Mouse (Mus musculus) lung, postnatal 4 days (tissue): ENCODE measurements around the gene Dcbld2.
"Not testable (repeated sequence)": the region's sequence is repeated elsewhere in the genome, so short reads cannot be mapped to it uniquely, and the experiment has no call there.

Experiments
- DNase-seq, 2 experiments: peaks; one replicate each; pipeline ENCODE4 v3.0.0; 2021

Gene Dcbld2

DNA sequence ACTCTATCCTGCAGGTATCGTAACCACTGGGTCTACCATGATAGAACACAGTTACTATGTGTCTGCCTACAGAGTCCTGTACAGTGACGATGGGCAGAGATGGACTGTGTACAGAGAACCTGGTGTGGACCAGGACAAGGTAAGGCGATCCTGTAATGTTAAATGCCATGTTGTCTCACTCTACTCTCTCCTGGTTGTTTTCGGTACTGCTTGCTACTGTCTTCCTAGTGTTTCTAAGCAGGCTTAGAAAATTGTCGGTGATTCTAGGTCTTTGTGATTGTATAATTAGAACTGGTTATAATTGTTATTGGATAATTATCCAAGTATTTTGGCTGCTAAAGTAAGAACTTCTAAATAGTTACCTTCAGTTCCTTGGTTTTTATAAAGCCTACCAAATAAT is 43.4 kb downstream of the Dcbld2 start:
- DNase-seq = no peak

DNA sequence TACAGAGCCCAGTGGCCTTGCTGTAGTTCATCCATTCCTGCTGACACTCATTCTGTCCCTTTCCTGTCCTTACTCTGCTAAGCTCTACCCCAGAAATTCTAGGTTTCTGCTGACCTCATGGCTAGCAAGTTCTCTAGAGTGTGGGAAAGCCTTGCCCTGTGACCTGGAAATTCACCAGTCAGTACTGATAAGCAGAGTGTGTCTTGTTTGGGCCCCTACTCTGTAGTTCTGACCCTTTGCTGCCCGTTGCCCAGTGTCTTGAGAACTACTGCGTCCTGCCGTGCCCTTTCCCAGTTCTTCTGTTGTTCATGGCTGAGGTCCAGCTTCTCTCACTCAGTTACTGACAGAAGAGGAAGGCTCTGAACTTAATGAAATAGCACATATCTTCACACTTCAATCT is 44.9 kb downstream of the Dcbld2 start:
- DNase-seq = no peak

DNA sequence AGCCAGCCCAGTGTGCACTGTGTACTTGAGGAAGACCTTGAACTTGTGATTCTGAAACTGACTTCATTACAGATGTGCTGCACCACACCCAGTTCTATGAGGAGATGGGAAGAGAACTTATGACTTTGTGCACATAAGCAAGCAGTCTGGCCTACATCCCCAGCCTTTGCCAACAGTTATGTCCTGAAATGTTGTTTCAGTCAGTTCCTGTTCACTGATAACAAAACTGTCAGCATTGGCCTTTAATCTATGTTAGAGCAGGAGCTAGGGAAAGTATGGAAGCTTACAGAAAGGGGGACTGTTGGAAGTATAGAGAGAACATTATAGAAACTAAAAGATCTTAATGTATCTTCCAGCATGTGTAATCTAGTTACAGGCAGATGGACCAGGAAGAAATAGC is 45.6 kb downstream of the Dcbld2 start:
- no peak for DNase-seq

DNA sequence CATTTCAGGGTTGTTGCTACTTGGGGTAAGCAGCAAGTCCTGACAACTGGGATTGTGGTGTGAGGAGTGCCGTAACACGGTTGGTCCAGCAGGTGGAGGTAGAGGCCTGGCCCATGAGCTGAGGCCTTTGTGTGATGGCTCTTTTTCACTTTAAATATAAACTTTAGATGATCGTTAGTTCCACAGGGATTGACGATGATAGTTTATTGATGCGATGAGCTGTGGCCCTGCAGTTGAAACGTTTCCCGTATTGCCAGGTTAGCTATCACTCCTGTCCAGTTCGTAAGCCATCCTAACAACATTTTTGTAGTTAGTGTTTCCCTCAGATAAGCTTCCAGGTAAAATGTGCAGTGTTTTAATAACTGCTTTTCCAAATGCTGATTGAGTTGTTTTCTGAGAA is 46.4 kb downstream of the Dcbld2 start:
- peak; percentile 54 to 73 for DNase-seq

DNA sequence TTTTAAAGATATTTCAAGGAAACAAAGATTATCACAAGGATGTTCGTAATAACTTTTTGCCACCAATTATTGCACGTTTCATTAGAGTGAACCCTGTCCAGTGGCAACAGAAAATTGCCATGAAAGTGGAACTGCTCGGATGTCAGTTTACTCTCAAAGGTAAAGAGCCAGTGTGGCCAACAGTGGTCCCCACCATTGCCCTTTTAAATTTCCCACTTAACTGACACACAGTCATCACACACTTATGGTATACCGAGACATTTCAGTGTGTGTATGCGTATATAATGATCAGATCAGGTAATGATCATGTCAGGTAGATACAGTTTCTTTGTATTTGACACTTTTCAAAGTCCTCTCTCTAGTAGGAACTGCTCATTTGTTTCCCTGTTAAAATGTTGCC is 46.9 kb downstream of the Dcbld2 start:
- DNase-seq = no peak

DNA sequence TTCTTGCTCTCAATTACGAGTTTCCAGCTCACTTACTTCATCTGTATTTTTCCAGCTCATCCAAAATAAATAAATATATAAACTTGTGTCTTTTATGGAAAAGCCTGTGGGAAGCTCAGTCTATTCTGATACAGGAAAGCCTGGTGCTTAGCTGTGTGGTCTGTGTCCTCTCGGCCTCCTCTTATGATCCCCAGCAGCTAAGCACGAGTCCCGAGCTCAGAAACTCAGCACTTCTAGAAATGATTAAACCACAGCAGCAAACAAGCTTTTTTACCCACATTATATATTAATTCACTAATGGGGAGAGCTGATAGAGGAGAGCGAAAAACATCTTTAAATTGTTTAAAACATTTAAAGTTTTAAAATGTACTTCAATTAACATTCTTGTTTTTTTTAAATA is 48.2 kb downstream of the Dcbld2 start:
- no peak for DNase-seq

DNA sequence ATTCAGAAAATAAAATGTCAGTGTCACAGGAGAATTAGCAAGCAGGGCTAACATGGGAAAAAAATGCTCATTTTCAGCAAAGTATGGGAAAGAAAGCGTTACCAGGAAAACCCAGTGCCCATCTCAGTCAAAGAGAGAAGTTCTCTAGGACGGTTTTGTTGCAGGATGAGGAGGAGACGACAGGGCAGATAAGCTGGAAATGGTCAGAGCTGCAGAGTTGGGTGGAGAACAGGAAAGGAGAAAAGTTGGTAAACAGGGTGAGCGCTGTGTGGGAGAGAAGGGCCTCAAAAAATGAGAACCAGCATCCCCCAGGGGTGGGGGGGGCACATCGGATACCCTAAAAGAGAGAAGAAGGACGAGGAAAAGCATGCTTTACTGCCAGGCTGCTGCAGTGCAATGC is 48.7 kb downstream of the Dcbld2 start:
- no peak for DNase-seq

DNA sequence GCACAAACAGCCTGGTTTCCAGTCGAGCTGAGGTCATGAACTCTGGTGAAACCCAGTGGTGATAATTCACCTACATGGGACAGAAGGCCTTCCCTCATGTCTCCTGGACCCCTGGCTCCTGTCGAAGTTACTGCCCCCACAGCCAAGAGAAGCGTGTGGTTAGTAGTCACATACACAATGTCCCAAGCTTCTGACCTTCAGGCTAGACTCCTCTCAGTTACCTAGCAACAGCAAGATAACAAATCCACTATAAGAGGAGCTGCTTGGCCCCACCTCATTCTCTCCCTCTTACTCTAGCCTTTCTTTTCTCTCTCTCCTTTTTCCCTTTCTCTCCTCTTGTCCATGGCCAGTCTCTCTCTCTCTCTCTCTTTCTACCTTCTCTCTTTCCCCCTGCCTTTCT is 51.7 kb downstream of the Dcbld2 start:
- not testable (repeated sequence) for DNase-seq

DNA sequence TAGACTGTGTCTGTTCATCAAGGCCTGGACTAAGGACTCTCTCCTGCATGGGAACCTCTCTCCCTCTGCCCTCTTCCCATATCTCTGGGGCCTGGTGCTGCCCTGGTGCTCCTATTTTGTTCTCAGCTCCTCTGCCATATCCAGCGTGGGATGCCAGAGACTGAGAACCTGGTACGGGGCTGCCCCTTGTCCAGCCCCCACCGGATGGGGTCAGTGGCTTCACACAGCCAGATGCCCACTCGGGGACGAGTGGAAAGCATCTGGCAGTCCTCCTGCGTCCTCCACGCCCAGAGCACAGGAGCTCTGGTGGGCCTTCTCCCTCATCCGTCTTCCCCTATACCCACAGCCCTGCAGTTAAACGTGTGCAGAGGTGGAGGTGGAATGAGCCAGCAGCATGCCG is 52.1 kb downstream of the Dcbld2 start:
- no peak for DNase-seq

DNA sequence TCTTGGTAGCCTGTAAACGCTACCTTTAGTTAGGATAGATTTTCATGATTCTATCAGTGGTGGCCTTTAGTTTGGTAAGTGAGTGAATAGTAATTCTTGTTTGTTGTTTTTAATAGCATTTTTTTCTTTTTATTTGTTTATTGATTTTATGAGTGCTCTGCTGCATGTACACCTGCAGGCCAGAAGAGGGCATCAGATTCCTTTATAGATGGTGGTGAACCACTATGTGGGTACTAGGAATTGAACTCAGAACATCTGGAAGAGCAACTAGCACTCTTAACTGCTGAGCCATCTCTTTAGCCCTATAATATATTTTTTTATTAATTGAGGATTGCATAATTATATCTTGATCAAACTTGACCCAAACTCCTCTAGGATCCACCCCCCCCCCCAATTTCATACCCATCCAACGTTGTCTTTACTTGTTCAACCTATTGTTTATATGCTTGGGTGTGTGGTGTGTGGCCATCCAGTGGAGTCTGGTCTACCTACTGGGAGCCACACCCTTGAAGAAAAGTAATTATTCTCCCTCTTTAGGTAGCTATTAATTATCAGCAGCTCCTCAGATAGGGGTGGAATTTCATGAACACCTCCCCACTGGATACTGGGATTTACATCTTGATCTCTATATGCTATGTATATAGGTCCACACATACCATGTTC is 53.7 kb downstream of the Dcbld2 start:
- no peak for DNase-seq

DNA sequence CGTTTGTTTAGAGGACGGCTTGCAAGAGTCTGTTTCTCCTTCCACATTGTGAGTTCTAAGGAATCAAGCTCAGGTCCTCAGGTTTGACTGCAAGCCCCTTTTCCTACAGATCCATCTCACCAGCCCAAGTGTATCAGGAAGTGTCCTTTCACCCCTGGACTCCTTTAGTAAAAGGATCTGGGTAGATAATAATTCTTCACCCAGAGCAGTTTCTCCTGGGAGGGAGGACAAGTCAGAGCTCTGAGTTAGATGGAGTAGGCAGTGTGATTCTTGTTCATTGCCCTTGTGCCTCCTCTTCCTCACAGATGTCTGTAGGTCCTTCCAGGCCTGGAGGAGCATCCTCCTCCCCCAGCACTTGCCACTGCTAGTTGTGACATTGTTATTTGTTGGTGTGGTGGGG is 54.3 kb downstream of the Dcbld2 start:
- DNase-seq = no peak

DNA sequence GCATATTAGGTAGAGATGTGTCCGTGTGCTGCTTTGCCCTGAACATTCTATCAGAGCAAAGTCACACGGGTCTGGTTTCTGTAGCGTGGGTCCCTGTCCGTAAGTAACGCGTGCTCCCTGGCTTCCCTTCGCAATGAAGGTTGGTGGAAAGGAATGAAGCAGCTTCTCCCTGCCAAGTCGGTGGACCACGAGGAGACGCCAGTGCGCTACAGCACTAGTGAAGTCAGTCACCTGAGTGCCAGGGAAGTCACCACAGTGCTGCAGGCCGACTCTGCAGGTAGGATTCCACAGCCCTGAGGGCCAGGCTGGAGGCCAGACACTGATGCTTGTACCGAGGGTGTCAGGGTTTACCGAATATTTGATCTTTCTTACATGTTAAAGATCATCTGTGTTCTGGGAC is 55.8 kb downstream of the Dcbld2 start:
- DNase-seq = no peak

DNA sequence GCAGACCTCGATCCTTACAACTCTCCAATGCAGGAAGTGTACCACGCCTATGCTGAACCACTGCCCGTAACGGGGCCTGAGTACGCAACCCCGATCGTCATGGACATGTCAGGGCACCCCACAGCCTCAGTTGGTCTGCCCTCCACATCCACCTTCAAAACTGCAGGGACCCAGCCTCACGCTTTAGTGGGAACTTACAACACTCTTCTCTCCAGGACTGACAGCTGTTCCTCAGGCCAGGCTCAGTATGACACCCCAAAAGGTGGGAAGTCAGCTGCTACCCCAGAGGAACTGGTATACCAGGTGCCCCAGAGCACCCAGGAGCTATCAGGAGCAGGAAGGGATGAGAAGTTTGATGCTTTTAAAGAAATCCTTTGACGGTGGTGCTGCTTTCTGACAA is 57.2 kb downstream of the Dcbld2 start:
- DNase-seq = no peak

DNA sequence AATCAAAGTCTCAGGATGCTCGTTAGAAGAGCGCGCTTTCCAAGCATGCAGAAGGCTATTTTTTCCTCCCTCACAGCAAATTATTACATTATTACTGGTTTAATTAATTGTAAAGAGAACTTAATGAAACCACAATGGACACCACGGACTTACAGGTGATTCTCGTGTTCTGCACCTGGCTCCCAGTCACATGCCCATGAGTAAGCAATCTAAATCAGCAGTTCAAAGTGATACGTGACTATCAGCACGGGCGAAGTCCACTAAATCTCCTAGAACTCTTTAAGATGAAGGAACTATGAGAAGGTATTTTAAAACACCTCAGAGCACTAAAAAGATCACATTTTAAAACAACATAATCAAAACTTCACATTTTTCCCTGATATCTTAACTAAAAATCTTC is 61.8 kb downstream of the Dcbld2 start:
- DNase-seq = no peak

DNA sequence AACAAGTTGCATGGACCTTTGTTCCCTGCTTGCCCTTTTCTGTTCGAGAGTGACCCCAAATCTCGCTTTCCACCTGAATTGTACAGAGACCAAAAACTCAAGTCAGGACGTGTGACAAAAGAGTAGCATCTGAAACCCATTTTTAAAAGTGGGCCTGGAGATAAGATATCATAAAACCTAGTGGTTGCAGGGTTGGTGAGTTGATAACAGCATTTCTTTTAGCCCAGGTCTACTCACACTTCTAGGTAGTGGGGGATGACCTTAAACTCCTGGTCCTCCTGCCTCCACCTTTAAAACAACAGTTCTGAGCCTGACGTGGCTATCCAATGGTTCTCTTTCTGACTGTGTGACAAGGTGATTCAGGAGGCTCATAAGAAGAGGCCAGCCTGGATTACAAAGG is 62.6 kb downstream of the Dcbld2 start:
- no peak for DNase-seq

DNA sequence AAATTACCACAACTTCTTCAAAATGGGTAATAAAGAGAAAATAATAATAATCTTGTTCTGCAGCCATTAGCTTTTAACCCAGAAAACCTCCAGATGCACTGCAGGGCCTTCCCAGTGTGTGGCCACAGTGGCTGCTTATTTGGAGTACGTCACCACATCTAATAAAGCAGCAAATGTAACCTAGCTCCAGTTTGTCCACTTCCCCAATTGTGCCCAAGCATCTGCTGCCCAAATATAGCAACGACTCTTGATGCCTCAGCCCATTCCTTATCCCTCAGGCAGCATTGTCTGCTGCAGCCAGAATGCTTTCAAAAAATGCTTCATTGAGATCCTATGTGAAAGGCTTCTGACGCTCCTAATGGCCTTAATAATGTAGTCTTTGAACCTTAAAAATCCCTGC is 66.6 kb downstream of the Dcbld2 start:
- DNase-seq = no peak

DNA sequence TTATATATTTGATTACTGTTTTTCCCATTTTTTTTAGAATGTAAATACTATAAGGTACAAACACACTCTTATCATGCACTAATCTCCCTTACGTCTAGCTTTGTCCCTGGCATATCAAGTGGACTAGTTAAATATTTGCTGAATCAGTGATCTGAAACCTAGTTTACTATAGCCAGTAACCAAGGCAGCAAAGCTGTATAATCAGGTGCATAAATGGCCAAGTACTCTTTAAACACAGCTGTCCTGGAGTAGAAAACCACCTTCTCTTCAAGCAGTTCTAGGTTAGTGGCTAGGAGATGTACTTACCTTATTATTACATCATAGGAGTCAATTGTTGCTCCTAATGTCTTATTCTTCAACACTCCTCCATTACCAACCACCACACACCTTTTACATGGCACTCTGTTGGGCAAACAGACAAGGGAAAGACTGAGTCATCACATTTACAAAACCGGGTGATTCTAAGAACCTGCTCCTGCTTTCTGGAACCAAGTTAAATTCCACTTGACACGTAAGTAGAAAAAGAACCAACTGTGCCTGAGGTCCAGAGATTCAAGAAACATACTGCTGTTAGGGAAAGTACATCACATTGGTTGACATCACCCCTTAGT is 67.4 kb downstream of the Dcbld2 start:
- no peak for DNase-seq

DNA sequence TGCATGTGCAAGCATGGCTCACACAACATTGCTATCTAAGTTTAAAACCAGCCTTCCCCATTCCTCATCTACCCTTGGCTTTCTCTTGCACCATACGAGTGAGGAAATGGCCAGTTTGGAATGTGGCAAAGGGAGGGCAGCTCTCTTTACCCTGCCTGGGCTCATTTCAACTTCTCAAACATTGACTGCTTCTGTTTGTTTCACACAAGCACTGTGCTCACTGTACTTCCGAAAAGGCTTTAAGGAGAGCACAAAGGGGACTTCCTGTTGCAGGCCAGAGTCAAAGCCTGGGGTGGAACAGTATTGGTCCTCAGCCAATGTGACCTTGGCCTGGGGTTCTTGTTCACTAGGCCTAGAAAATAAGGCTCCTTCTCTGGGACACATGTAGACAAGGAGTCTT is 68.1 kb downstream of the Dcbld2 start:
- DNase-seq = peak; percentile 70 to 77

DNA sequence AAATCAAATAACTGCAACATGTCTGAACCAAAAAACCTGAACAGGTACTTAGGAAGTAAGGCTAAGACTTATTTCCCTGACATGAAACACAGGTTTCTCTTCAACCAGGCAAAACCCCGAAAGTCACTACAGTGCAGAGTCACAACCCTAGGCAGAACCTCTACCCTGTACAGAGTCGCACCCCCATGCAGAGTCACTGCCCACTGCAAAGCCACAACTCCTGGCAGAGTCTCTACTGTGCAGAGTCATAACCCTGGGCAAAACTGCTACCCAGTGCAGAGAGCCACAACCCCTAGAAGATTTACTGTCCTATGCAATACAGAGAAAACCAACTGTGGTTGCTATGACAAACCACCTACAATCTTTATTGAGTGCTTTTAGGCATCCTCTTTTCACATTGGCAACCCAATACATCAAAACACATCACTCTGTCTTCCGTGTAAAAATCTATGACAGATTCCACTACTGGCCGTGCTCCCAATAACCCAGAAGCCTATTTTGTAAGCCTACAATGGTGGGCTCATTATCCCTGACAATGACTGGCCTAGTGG is 71.7 kb downstream of the Dcbld2 start:
- DNase-seq = no peak

DNA sequence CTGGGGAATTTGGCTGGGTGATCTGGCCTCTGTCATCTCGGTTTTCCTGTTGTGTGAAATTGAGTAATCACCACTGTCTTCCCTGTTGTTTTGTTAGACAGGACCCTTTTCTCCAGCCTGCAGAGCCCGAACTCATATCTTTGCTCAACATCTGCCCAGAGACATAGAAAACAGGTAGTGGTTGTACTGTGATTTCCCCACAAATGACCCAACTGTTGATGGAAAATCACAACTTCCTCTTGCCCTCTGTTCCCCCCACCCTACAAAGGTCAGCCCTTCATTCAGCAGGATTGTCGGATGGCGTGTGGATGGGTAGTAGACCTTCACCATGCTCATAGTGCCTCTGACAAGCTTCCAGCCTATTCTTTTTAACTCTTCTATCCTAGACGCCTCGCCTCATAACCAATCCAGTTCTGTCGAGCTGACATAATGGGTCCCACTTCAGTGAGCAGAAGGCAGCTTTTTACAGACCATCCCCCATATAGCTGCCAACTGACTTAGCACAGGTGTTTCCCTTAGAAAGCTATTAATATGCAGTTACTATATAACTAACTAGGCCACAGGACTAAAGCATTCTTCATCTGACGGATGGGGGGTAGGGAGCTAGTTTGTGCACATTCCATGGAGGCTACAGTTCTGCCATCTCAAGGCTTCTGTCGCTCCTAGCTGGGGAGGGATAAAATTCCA is 73.1 kb downstream of the Dcbld2 start:
- DNase-seq = peak; percentile 31 to 38

DNA sequence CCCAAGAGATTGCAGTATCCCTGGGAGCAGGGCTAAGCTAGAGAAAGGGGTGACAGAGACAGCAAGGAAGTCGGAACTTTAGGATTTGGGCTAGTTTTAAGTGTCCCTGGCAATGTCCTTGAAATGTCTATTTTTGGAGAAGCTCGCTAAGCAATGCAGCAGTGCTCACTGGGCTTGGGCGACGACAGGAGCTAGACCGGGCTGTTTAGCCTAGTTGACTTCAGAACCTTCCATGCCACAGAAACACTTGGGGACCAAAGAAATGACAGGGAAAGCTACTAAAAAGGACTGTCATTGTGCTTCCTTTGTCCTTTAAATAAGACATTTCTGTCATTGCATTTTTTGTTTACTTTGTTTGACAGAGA is 73.6 kb downstream of the Dcbld2 start:
- no peak for DNase-seq

DNA sequence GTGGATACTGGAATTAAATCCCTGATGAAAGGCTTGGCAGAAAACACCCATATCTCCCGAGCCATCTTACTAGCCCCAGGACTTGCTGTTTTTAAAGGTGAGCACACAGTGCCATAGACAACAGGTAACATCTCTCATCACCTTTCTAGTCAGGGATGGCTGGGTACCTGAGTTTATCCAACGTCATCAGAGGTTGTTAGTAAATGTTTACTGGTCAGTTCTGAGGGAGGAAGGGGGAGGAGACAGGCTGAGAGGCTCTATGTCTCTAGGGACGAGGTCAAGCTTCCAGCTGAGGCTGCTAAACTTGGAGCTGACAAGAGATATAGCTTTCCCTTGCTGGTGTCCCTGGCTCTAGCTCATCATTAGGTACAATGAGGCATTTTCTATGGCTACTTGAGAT is 74.1 kb downstream of the Dcbld2 start:
- DNase-seq = no peak

DNA sequence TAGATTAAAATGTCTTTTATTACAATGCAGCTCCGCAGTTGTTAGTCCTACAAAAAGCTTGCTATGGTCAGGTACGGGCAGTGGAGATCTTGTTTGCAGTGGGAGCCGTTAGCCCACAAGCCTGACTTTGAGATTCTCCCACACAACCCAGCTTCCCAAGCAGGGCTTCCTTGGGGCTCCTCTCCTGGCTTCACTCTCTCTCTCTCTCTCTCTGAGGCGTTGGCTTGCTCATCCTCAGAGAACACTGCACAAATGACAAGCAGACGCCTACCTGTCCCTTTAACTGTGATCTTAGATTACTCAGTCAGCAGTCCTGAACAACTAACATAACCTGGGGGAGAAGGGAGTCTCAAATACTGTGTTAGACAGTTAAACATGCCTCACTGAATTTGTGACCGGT is 79.6 kb downstream of the Dcbld2 start:
- DNase-seq = no peak

DNA sequence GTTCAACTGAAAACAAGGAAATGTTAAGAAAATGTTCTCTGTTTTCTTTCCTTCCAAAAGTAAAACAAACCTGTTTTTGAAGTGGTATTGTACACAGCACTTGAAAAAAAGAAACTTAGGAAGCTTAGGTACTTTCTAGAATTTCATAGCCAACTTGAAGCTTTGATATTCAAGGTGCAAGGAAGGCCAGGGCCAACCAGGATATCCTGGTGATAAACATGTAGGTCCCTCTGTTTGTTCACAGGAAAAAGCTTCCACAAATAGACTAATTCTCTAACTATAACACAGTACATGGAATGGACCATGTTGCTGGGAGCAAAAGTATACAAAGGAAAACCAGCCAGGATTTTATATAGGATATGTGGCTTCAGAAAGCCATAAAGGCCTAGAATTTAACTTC is 88.5 kb downstream of the Dcbld2 start:
- no peak for DNase-seq
